Mouse (Mus musculus) stomach, postnatal 0 days (tissue): Measurements from ENCODE around the gene Lbp.

Experiments used
- CTCF ChIP-seq: IDR thresholded peaks from 2 replicates; pipeline ENCODE4 v1.5.1; 2016; ENCODE audit warnings: antibody characterized with exemption, low read depth, mild to moderate bottlenecking, moderate library complexity
- EP300 ChIP-seq: optimal IDR thresholded peaks from 2 replicates; pipeline ENCODE3; 2016; ENCODE audit warnings: antibody characterized with exemption

- no peak for TF ChIP-seq EP300
- TF ChIP-seq CTCF = no peak
Measured at GRCm38 (mm10) chr2:158365099-158365850, 59.0 kb downstream of the Lbp start.
